ENCODE assay signal across 10 mouse cellular contexts in the genomic region with DNA sequence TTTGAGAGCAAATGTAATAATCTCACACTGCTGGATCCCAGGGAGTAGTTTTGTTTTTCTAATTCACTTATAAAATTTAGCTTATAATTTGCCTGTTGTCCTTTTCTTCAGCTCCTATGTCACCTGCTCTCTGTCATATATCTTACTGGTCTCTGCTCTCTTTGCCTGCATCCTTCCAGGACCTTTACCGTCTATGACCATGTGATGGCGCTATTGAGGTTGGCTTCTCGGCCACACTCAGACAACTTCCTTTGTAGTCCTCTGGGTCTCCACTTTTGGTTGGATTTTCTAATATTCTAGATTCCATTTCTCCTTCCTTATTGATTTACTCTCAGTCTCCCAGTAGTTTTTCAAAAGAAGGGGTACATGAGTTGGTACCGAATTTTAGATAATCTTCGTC.
DNase-seq lines count a peak whose midpoint lies in the region; ATAC-seq and TF ChIP-seq lines count a peak whose summit lies in the region.
"Had no signal": no experiment of that assay in that cellular context is flagged by ENCODE, and none has a peak within 500 bp of the region (broad histone marks: within the 10 kb centered on the region; RNA-seq: fewer than 3 reads in every experiment).

No protein-coding gene starts in this region.

- H3K27ac ChIP-seq in forebrain, embryonic 12.5 days, result no peak overlapping the region
- H3K27ac ChIP-seq: heart, embryonic 13.5 days; liver, embryonic 15.5 days; neural tube, embryonic 13.5 days had no signal

- no peak for TF ChIP-seq POLR2A in myocyte (IDR thresholded peaks at IDR 0.05; ENCODE audit: insufficient read length, low read depth)

- peak overlapping the region; percentile 25 for H3K4me2 ChIP-seq in myocyte (ENCODE audit: low read depth)
- no peak overlapping the region for H3K4me2 ChIP-seq in forebrain, embryonic 12.5 days
- H3K4me2 ChIP-seq: heart, embryonic 13.5 days; liver, embryonic 15.5 days; neural tube, embryonic 13.5 days had no signal

- peak; percentile 28 for DNase-seq in left cerebral cortex, adult 11 months (ENCODE audit: low spot score)
- DNase-seq in left cerebral cortex, adult 8-10 months (ENCODE audit: low spot score in 2 of 2), result no peak
- DNase-seq in NIH3T3 (ENCODE audit: low read depth), result peak; percentile 4
- DNase-seq in adrenal gland, postnatal 36 days, result peak; percentile 27 to 45
- no peak for DNase-seq in spleen, postnatal 4 days (ENCODE audit: low spot score in 2 of 2)

- H3K9me3 ChIP-seq in forebrain, embryonic 12.5 days, result no peaks in the 10 kb centered on the region
- H3K9me3 ChIP-seq: heart, embryonic 13.5 days; liver, embryonic 15.5 days; neural tube, embryonic 13.5 days had no signal

- H3K36me3 ChIP-seq in myocyte (ENCODE audit: control insufficient read depth, insufficient read depth), result no peaks in the 10 kb centered on the region
- no peaks in the 10 kb centered on the region for H3K36me3 ChIP-seq in forebrain, embryonic 12.5 days (replicated peaks)
- H3K36me3 ChIP-seq: heart, embryonic 13.5 days; liver, embryonic 15.5 days; neural tube, embryonic 13.5 days had no signal

- no peaks in the 10 kb centered on the region for H3K79me2 ChIP-seq in myocyte (ENCODE audit: control insufficient read depth, insufficient read depth)

- ATAC-seq in forebrain, embryonic 12.5 days (ENCODE audit: low FRiP score), result no peak

- H3K4me3 ChIP-seq in myocyte, result no peak overlapping the region
- no peak overlapping the region for H3K4me3 ChIP-seq in forebrain, embryonic 12.5 days (replicated peaks)
- H3K4me3 ChIP-seq: heart, embryonic 13.5 days; liver, embryonic 15.5 days; neural tube, embryonic 13.5 days had no signal

- no peaks in the 10 kb centered on the region for H3K27me3 ChIP-seq in myocyte (ENCODE audit: control insufficient read depth, insufficient read depth, insufficient read length)
- H3K27me3 ChIP-seq in forebrain, embryonic 12.5 days, result no peaks in the 10 kb centered on the region
- H3K27me3 ChIP-seq: heart, embryonic 13.5 days; liver, embryonic 15.5 days; neural tube, embryonic 13.5 days had no signal

- no peak overlapping the region for H3ac ChIP-seq in myocyte (ENCODE audit: control insufficient read depth, insufficient read length)

- WGBS in forebrain, embryonic 12.5 days, result 50% methylated on average over 5 of the region's 5 CpGs

- no peak overlapping the region for H3K9ac ChIP-seq in forebrain, embryonic 12.5 days
- H3K9ac ChIP-seq: heart, embryonic 13.5 days; liver, embryonic 15.5 days; neural tube, embryonic 13.5 days had no signal

- H3K4me1 ChIP-seq in forebrain, embryonic 12.5 days, result no peaks in the 10 kb centered on the region
- H3K4me1 ChIP-seq: liver, embryonic 15.5 days; neural tube, embryonic 13.5 days had no signal

TF ChIP-seq in myocyte, 11 proteins besides CTCF, POLR2A, EP300 and RAD21:
- TF ChIP-seq REST (IDR thresholded peaks at IDR 0.05; ENCODE audit: insufficient read depth, insufficient read length), result no peak
- TF ChIP-seq MYOG (IDR thresholded peaks at IDR 0.05; ENCODE audit: control insufficient read depth in 1 of 3, insufficient read depth in 1 of 3, insufficient read length in 2 of 3, low read depth in 2 of 3), result no peak
- TF ChIP-seq TCF3 (IDR thresholded peaks at IDR 0.05; ENCODE audit: insufficient read length, low read depth), result no peak
- no peak for TF ChIP-seq TCF12 (IDR thresholded peaks at IDR 0.05; ENCODE audit: insufficient read depth, poor library complexity, severe bottlenecking)
- no peak for TF ChIP-seq CEBPB (IDR thresholded peaks at IDR 0.05; ENCODE audit: insufficient read depth, poor library complexity, severe bottlenecking)
- no peak for TF ChIP-seq SRF (IDR thresholded peaks at IDR 0.05; ENCODE audit: control insufficient read depth, insufficient read length, low read depth)
- TF ChIP-seq MAX (IDR thresholded peaks at IDR 0.05; ENCODE audit: low read depth), result no peak

Comparison
In these comparisons a context has a peak if more than half of its experiments do, and no peak if none do; other contexts are left out.
1. DNase-seq: peak in left cerebral cortex, adult 11 months (single experiment), NIH3T3 (single experiment) and adrenal gland, postnatal 36 days (2 of 2); none in left cerebral cortex, adult 8-10 months (0 of 2) and spleen, postnatal 4 days (0 of 2).